8 mouse cellular contexts compared by ENCODE assay signal in the genomic region with DNA sequence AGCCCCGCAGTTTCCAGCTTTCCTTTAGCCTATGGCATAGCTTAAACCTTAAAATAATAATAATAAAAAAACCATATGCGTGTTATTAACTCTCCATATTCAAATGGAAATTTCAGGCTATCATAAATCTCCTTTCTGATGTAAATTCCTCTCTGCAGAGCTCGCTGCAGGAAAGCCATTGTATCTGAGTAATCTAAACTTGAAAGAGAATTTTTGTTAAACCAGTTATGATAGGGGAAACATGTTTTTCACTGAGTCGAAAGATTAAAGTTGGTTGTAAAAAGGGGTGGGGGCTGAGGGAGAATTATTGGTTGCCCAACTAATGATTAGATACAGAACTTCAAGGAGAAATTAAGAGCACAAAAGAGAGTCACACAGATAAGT.
A peak's percentile ranks its signal among the peaks of the same experiment; 100 is the strongest.
DNase-seq lines count a peak whose midpoint lies in the region; ATAC-seq lines count a peak whose summit lies in the region.

No protein-coding gene starts in this region.

- H3K9me3 ChIP-seq in heart, embryonic 15.5 days (replicated peaks): no peaks in the 10 kb centered on the region
- H3K9me3 ChIP-seq in embryonic facial prominence, embryonic 15.5 days (replicated peaks): no peaks in the 10 kb centered on the region
- no peaks in the 10 kb centered on the region for H3K9me3 ChIP-seq in intestine, embryonic 15.5 days
- H3K9me3 ChIP-seq in midbrain, embryonic 14.5 days (ENCODE audit: control insufficient read depth, low read length): no peaks in the 10 kb centered on the region

- peak overlapping the region; percentile 30 for H3K4me3 ChIP-seq in heart, embryonic 15.5 days
- H3K4me3 ChIP-seq in embryonic facial prominence, embryonic 15.5 days (replicated peaks): peak overlapping the region; percentile 17; the same call in 1 of the 2 replicates
- H3K4me3 ChIP-seq in intestine, embryonic 15.5 days (replicated peaks): no peak overlapping the region
- no peak overlapping the region for H3K4me3 ChIP-seq in midbrain, embryonic 14.5 days (replicated peaks; ENCODE audit: low read depth, low read length)

- H3K4me2 ChIP-seq in heart, embryonic 15.5 days: peak overlapping the region; percentile 55
- H3K4me2 ChIP-seq in embryonic facial prominence, embryonic 15.5 days (replicated peaks): peak overlapping the region; percentile 42
- H3K4me2 ChIP-seq in intestine, embryonic 15.5 days (replicated peaks): peak overlapping the region; percentile 50
- H3K4me2 ChIP-seq in midbrain, embryonic 14.5 days (ENCODE audit: low read length): peak overlapping the region; percentile 45

- WGBS in heart, embryonic 15.5 days: 28% methylated on average over 4 of the region's 4 CpGs
- WGBS in embryonic facial prominence, embryonic 15.5 days: 7% methylated on average over 4 of the region's 4 CpGs
- WGBS in intestine, embryonic 15.5 days: 3% methylated on average over 4 of the region's 4 CpGs
- 2% methylated on average over 4 of the region's 4 CpGs for WGBS in midbrain, embryonic 14.5 days

- H3K27ac ChIP-seq in heart, embryonic 15.5 days: no peak overlapping the region
- no peak overlapping the region for H3K27ac ChIP-seq in embryonic facial prominence, embryonic 15.5 days (replicated peaks)
- H3K27ac ChIP-seq in intestine, embryonic 15.5 days: peak overlapping the region; percentile 64
- 0 out of 2 replicates have a peak overlapping the region, but pooled peaks have one; percentile 37 for H3K27ac ChIP-seq in midbrain, embryonic 14.5 days (replicated peaks; ENCODE audit: low read depth, low read length)

- no peak overlapping the region for H3K9ac ChIP-seq in heart, embryonic 15.5 days
- no peak overlapping the region for H3K9ac ChIP-seq in embryonic facial prominence, embryonic 15.5 days
- no peak overlapping the region; the same call in 1 of the 2 replicates for H3K9ac ChIP-seq in intestine, embryonic 15.5 days
- H3K9ac ChIP-seq in midbrain, embryonic 14.5 days (replicated peaks; ENCODE audit: low read length): 0 out of 2 replicates have a peak overlapping the region, but pooled peaks have one; percentile 0

- H3K36me3 ChIP-seq in heart, embryonic 15.5 days: no peaks in the 10 kb centered on the region
- H3K36me3 ChIP-seq in embryonic facial prominence, embryonic 15.5 days: no peaks in the 10 kb centered on the region
- no peaks in the 10 kb centered on the region for H3K36me3 ChIP-seq in intestine, embryonic 15.5 days
- H3K36me3 ChIP-seq in midbrain, embryonic 14.5 days (ENCODE audit: control insufficient read depth, insufficient read depth, low read length): no peaks in the 10 kb centered on the region

- peaks cover 11% of the 10 kb centered on the region for H3K4me1 ChIP-seq in heart, embryonic 15.5 days (replicated peaks)
- peaks cover 15% of the 10 kb centered on the region; the same call in 1 of the 2 replicates for H3K4me1 ChIP-seq in embryonic facial prominence, embryonic 15.5 days
- H3K4me1 ChIP-seq in intestine, embryonic 15.5 days (replicated peaks): peaks cover 29% of the 10 kb centered on the region
- peaks cover 26% of the 10 kb centered on the region for H3K4me1 ChIP-seq in midbrain, embryonic 14.5 days (ENCODE audit: control insufficient read depth, insufficient read depth, low read length)

- no peak for DNase-seq in heart, postnatal 4 days
- no peak for DNase-seq in midbrain, embryonic 14.5 days
- DNase-seq in cerebellum, postnatal 4 days (ENCODE audit: low spot score in 2 of 2): no peak
- no peak for DNase-seq in spleen, adult 18-20 months

- ATAC-seq in heart, embryonic 15.5 days (replicated peaks; ENCODE audit: insufficient number of reproducible peaks, insufficient read depth, low FRiP score, low read depth): no peak
- no peak for ATAC-seq in embryonic facial prominence, embryonic 15.5 days (ENCODE audit: insufficient number of reproducible peaks, low FRiP score, low TSS enrichment, low read depth)
- ATAC-seq in intestine, embryonic 15.5 days: peak; percentile 42
- no peak for ATAC-seq in midbrain, embryonic 14.5 days (ENCODE audit: low FRiP score, low TSS enrichment)
- ATAC-seq in monocyte, adult 5-6 weeks (replicated peaks; ENCODE audit: insufficient number of reproducible peaks, low FRiP score, low TSS enrichment, poor library complexity, severe bottlenecking): no peak

- H3K27me3 ChIP-seq in heart, embryonic 15.5 days: no peaks in the 10 kb centered on the region; the same call in 1 of the 2 replicates
- H3K27me3 ChIP-seq in embryonic facial prominence, embryonic 15.5 days: no peaks in the 10 kb centered on the region
- H3K27me3 ChIP-seq in intestine, embryonic 15.5 days (replicated peaks): no peaks in the 10 kb centered on the region
- no peaks in the 10 kb centered on the region for H3K27me3 ChIP-seq in midbrain, embryonic 14.5 days (ENCODE audit: control insufficient read depth, insufficient read depth, low read length)

Comparison
In these comparisons a context has a peak if more than half of its experiments do, and no peak if none do; other contexts are left out.
1. H3K27ac ChIP-seq: peak in intestine, embryonic 15.5 days (single experiment) and midbrain, embryonic 14.5 days (single experiment); none in heart, embryonic 15.5 days (single experiment) and embryonic facial prominence, embryonic 15.5 days (single experiment).
2. H3K4me3 ChIP-seq: peak in heart, embryonic 15.5 days (single experiment) and embryonic facial prominence, embryonic 15.5 days (single experiment); none in intestine, embryonic 15.5 days (single experiment) and midbrain, embryonic 14.5 days (single experiment).
3. Peak in every context shown above with its lines, with median percentiles within 50 percentile points of each other: H3K4me2 ChIP-seq.